Mouse (Mus musculus) liver, postnatal 0 days (tissue): ENCODE data around the gene Trmt44.

ENCODE experiments used
- CTCF ChIP-seq: sonication (generic); IDR thresholded peaks from 2 replicates; pipeline ENCODE4 v1.5.1; 2016; ENCODE audit warnings: antibody characterized with exemption, low read depth
- EP300 ChIP-seq: IDR thresholded peaks from 2 replicates; pipeline ENCODE4 v1.6.1; 2016; ENCODE audit warnings: antibody characterized with exemption, low read depth, mild to moderate bottlenecking

DNA sequence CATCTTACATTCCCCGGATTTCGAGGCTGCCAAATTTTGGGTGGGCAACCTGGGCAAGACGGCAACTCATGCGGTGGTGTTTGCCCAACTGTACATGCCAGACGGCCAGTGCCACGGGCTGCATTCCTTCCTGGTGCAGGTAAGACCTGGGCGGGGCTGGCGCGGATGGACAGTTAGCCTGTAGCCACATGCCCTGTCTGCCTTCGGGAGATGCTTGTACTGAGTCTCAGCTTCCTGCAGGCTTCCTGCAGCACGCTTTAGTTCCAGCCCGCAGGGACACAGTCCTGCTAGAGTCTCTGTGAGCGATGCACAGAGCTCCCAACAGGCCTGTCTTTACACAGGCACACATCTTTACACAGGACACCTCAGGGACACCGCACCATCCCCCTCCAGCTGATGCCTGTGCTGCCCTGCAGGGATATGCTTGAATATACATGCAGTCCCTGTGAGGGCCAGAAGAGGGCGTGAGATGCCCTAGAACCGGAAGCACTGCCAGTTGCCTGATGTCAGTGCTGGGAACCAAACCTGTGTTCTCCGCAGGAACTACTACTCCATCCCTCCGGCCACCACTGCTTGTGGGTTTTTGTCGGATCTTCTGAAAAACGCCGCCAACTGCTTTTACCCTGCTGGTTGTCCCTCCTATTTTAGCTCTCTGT lies 17.3 kb upstream of the Trmt44 start:
- TF ChIP-seq CTCF (peak; percentile 43), EP300 (no peak)
